Mouse (Mus musculus) olfactory bulb, adult 2 months (tissue): Measurements from ENCODE around the gene Ndrg3.

Experiments
- CTCF ChIP-seq: fragments of 200-500 bp; IDR thresholded peaks from 2 replicates; pipeline ENCODE4 v1.5.1; 2012; ENCODE audit warnings: low read depth, mild to moderate bottlenecking, low read length, moderate library complexity; ENCODE audit not compliant: insufficient read depth
- POLR2A ChIP-seq: fragments of 200-500 bp; IDR thresholded peaks from 2 replicates; pipeline ENCODE4 v1.6.1; 2012; ENCODE audit warnings: mild to moderate bottlenecking, low read depth, low read length, moderate library complexity; ENCODE audit not compliant: insufficient read depth

DNA sequence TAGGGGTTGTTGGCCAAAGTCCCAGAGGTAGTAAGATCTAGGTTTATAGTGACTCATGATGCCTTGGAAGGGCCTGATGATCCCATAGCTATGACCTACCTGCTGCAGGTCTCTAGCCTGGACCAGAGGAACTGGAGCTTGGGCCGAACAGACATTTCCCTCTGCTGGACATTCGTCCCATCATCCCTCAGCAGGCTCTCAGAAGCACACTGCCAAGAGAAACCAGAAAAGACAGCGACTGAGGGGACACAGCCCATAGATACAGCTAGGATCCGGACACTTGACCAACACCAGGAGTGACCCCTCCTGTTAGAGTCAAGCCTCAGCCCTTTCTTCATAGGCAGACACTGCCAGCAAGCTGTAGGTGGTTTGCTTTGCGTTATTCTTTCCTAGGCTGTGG lies 68.8 kb downstream of the Ndrg3 start:
- TF ChIP-seq CTCF, result no peak
- TF ChIP-seq POLR2A, result no peak
